Mouse (Mus musculus): ENCODE data around the gene Spef1.

Spef1 gene

GRCm38 (mm10) chr2:131205521-131206182 is 18.6 kb upstream of the Spef1 start:
- no peak for DNase-seq

- DNase-seq: peak; percentile 92
Measured at GRCm38 (mm10) chr2:131204410-131204981, 17.4 kb upstream of the Spef1 start.

- DNase-seq: no peak
Measured at GRCm38 (mm10) chr2:131203816-131204409, 16.8 kb upstream of the Spef1 start.

GRCm38 (mm10) chr2:131201262-131201661 is 14.2 kb upstream of the Spef1 start:
- DNase-seq: no peak

GRCm38 (mm10) chr2:131200710-131201109 is 13.6 kb upstream of the Spef1 start:
- DNase-seq: no peak

GRCm38 (mm10) chr2:131196606-131197316 is 9.7 kb upstream of the Spef1 start:
- no peak for DNase-seq

- no peak for DNase-seq
Measured at GRCm38 (mm10) chr2:131191005-131191390, 3.9 kb upstream of the Spef1 start.

- DNase-seq: no peak
Measured at GRCm38 (mm10) chr2:131190344-131191004, 3.4 kb upstream of the Spef1 start.

GRCm38 (mm10) chr2:131189521-131190309 is 2.6 kb upstream of the Spef1 start:
- no peak for DNase-seq

GRCm38 (mm10) chr2:131188311-131188710 is 1.2 kb upstream of the Spef1 start:
- no peak for DNase-seq

GRCm38 (mm10) chr2:131187602-131187922 is 480 bp upstream of the Spef1 start:
- no peak for DNase-seq

GRCm38 (mm10) chr2:131186343-131186742 is 739 bp downstream of the Spef1 start:
- no peak for DNase-seq

GRCm38 (mm10) chr2:131179990-131180587 is 7.0 kb downstream of the Spef1 start, which contains the start of gene Cenpb:
Cenpb (minus strand) TSS chr2:131180067.
- peak; percentile 81 for DNase-seq

- peak; percentile 64 for DNase-seq
Measured at GRCm38 (mm10) chr2:131179246-131179886, 7.7 kb downstream of the Spef1 start.

GRCm38 (mm10) chr2:131178828-131179245 is 8.2 kb downstream of the Spef1 start:
- DNase-seq: no peak

GRCm38 (mm10) chr2:131177932-131178331 is 9.2 kb downstream of the Spef1 start:
- DNase-seq: no peak

- DNase-seq: no peak
Measured at GRCm38 (mm10) chr2:131176491-131176890, 10.6 kb downstream of the Spef1 start.

- DNase-seq: no peak
Measured at GRCm38 (mm10) chr2:131175945-131176309, 11.2 kb downstream of the Spef1 start.

- DNase-seq: no peak
Measured at GRCm38 (mm10) chr2:131175286-131175944, 11.7 kb downstream of the Spef1 start.

GRCm38 (mm10) chr2:131174700-131175099 is 12.4 kb downstream of the Spef1 start:
- peak; percentile 77 for DNase-seq

GRCm38 (mm10) chr2:131172322-131172721 is 14.8 kb downstream of the Spef1 start:
- DNase-seq: no peak

All from layer of hippocampus, adult 9-11 months (tissue).